Mouse (Mus musculus) liver, embryonic 12.5 days (tissue): ENCODE measurements around the gene Gm12248. TPM values are rescaled to one million over a fixed set of nuclear protein-coding genes. Genes with fewer than 3 reads are reported as not detected.

Experiments used
- ATAC-seq: fragments of 200-750 bp; cut with Nextera tagmentation; 2 replicates; pipeline ENCODE4 v1.8.0; 2017; ENCODE audit warnings: moderate number of reproducible peaks, mild to moderate bottlenecking, moderate library complexity
- H3K27ac ChIP-seq: fragments of 300-500 bp; sonication (generic); 2 replicates; pipeline ENCODE4 v1.5.1; 2016; ENCODE audit warnings: mild to moderate bottlenecking
- H3K27me3 ChIP-seq: fragments of 300-500 bp; sonication (generic); replicated peaks from 2 replicates; pipeline ENCODE4 v1.6.1; 2016; ENCODE audit warnings: mild to moderate bottlenecking, moderate library complexity
- H3K36me3 ChIP-seq: fragments of 300-500 bp; sonication (generic); 2 replicates; pipeline ENCODE4 v1.6.1; 2016; ENCODE audit warnings: mild to moderate bottlenecking, moderate library complexity
- H3K4me1 ChIP-seq: fragments of 300-500 bp; sonication (generic); 2 replicates; pipeline ENCODE4 v1.6.1; 2016
- H3K4me2 ChIP-seq: fragments of 300-500 bp; sonication (generic); 2 replicates; pipeline ENCODE4 v1.6.1; 2016; ENCODE audit warnings: mild to moderate bottlenecking, moderate library complexity
- H3K4me3 ChIP-seq: fragments of 300-500 bp; sonication (generic); 2 replicates; pipeline ENCODE4 v1.5.1; 2016; ENCODE audit warnings: mild to moderate bottlenecking, moderate library complexity
- H3K9ac ChIP-seq: fragments of 300-500 bp; sonication (generic); 2 replicates; pipeline ENCODE4 v1.6.1; 2016; ENCODE audit warnings: mild to moderate bottlenecking, moderate library complexity
- H3K9me3 ChIP-seq: fragments of 300-500 bp; sonication (generic); replicated peaks from 2 replicates; pipeline ENCODE4 v1.6.1; 2016; ENCODE audit warnings: mild to moderate bottlenecking, moderate library complexity
- WGBS: fragments of 180-500 bp; shearing (Covaris S2); methylation state at CpG from one replicate; pipeline ENCODE4 v1.1.7; 2016; ENCODE audit not compliant: insufficient replicate concordance; 5-methylcytosine and 5-hydroxymethylcytosine counted together
- polyA plus RNA-seq: library from polyadenylated mRNA; unstranded; fragments of >200 nt; fragmentation: Nextera tagmentation; extraction: Ambion mirVana; gene quantifications from 2 replicates; pipeline ENCODE4 v1.2.1, GENCODE M21; 2016

Gene Gm12248
- polyA plus RNA-seq = not detected in 2 replicates

- H3K9ac ChIP-seq = peak within 1 kb of the TSS; percentile 10
- H3K27ac ChIP-seq = no peak within 1 kb of the TSS
These were observed at the start of gene Gm12248 for GRCm38 (mm10) chr11:58093021-58093528. TSS of gene Gm12248 (minus strand) at chr11:58093134.

GRCm38 (mm10) chr11:58139466-58139865 lies 46.5 kb upstream of the Gm12248 start:
- peaks cover 97% of the 10 kb centered on the region for H3K36me3 ChIP-seq
- no peaks in the 10 kb centered on the region for H3K4me1 ChIP-seq
- H3K9ac ChIP-seq = no peak overlapping the region
- no peaks in the 10 kb centered on the region for H3K27me3 ChIP-seq
- ATAC-seq = no peak
- H3K9me3 ChIP-seq = no peaks in the 10 kb centered on the region
- H3K4me3 ChIP-seq = no peak overlapping the region
- H3K4me2 ChIP-seq = no peak overlapping the region
- no peak overlapping the region for H3K27ac ChIP-seq
- whole genome bisulfite sequencing = 85% methylated on average over 3 of the region's 3 CpGs

More at GRCm38 (mm10) chr11:58093021-58093528, at the start of gene Gm12248:
- peak; percentile 36 for ATAC-seq
- Histone ChIP-seq H3K9me3 (no peaks in the 10 kb centered on the region), H3K27me3 (peaks cover 41% of the 10 kb centered on the region), H3K36me3 (no peaks in the 10 kb centered on the region), H3K4me3 (peak within 1 kb of the TSS; percentile 18; the same call in 1 of the 2 replicates), H3K4me1 (peaks cover 22% of the 10 kb centered on the region), H3K4me2 (peak within 1 kb of the TSS; percentile 53)
- WGBS = 18% methylated on average over 12 of the region's 12 CpGs

GRCm38 (mm10) chr11:58138821-58139220 lies 45.9 kb upstream of the Gm12248 start:
- H3K27me3 ChIP-seq = no peaks in the 10 kb centered on the region
- no peak overlapping the region for H3K4me3 ChIP-seq
- H3K9me3 ChIP-seq = no peaks in the 10 kb centered on the region
- WGBS = 72% methylated on average over 11 of the region's 11 CpGs
- no peaks in the 10 kb centered on the region for H3K4me1 ChIP-seq
- no peak for ATAC-seq
- H3K9ac ChIP-seq = no peak overlapping the region
- H3K36me3 ChIP-seq = peaks cover 97% of the 10 kb centered on the region
- no peak overlapping the region for H3K27ac ChIP-seq
- H3K4me2 ChIP-seq = no peak overlapping the region

GRCm38 (mm10) chr11:58136677-58137076 lies 43.7 kb upstream of the Gm12248 start:
- 80% methylated on average over 6 of the region's 6 CpGs for WGBS
- no peak overlapping the region for H3K4me2 ChIP-seq
- H3K9me3 ChIP-seq = no peaks in the 10 kb centered on the region
- peaks cover 99% of the 10 kb centered on the region for H3K36me3 ChIP-seq
- H3K4me3 ChIP-seq = no peak overlapping the region
- no peak overlapping the region for H3K9ac ChIP-seq
- no peaks in the 10 kb centered on the region for H3K27me3 ChIP-seq
- H3K4me1 ChIP-seq = no peaks in the 10 kb centered on the region
- ATAC-seq = no peak
- no peak overlapping the region for H3K27ac ChIP-seq

- ATAC-seq = no peak
- Histone ChIP-seq H3K9ac (no peak overlapping the region), H3K9me3 (no peaks in the 10 kb centered on the region), H3K4me2 (no peak overlapping the region), H3K27me3 (no peaks in the 10 kb centered on the region), H3K36me3 (peaks cover 99% of the 10 kb centered on the region), H3K4me1 (no peaks in the 10 kb centered on the region), H3K4me3 (no peak overlapping the region), H3K27ac (no peak overlapping the region)
These were observed 42.4 kb upstream of the Gm12248 start for GRCm38 (mm10) chr11:58135296-58135695.

GRCm38 (mm10) chr11:58134869-58135268 lies 41.9 kb upstream of the Gm12248 start:
- Histone ChIP-seq H3K27me3 (no peaks in the 10 kb centered on the region), H3K36me3 (peaks cover 99% of the 10 kb centered on the region), H3K27ac (no peak overlapping the region), H3K4me2 (no peak overlapping the region), H3K9ac (no peak overlapping the region), H3K9me3 (no peaks in the 10 kb centered on the region), H3K4me1 (no peaks in the 10 kb centered on the region), H3K4me3 (no peak overlapping the region)
- ATAC-seq = no peak

GRCm38 (mm10) chr11:58132026-58132425 lies 39.1 kb upstream of the Gm12248 start:
- ATAC-seq = no peak
- H3K4me2 ChIP-seq = no peak overlapping the region
- no peaks in the 10 kb centered on the region for H3K27me3 ChIP-seq
- H3K36me3 ChIP-seq = peaks cover 99% of the 10 kb centered on the region
- H3K9me3 ChIP-seq = no peaks in the 10 kb centered on the region
- H3K27ac ChIP-seq = no peak overlapping the region
- 86% methylated on average over 3 of the region's 3 CpGs for WGBS
- H3K4me3 ChIP-seq = no peak overlapping the region
- peaks cover 20% of the 10 kb centered on the region for H3K4me1 ChIP-seq
- no peak overlapping the region for H3K9ac ChIP-seq

- Histone ChIP-seq H3K9me3 (no peaks in the 10 kb centered on the region), H3K4me2 (no peak overlapping the region), H3K9ac (no peak overlapping the region), H3K4me3 (no peak overlapping the region), H3K4me1 (peaks cover 25% of the 10 kb centered on the region), H3K27ac (no peak overlapping the region), H3K27me3 (no peaks in the 10 kb centered on the region), H3K36me3 (peaks cover 99% of the 10 kb centered on the region)
- 85% methylated on average over 6 of the region's 6 CpGs for WGBS
- no peak for ATAC-seq
These were observed 36.4 kb upstream of the Gm12248 start for GRCm38 (mm10) chr11:58129302-58129843.

- H3K27ac ChIP-seq = peak overlapping the region; percentile 77
- peak; percentile 91 for ATAC-seq
- H3K27me3 ChIP-seq = no peaks in the 10 kb centered on the region
- peaks cover 100% of the 10 kb centered on the region for H3K36me3 ChIP-seq
- peaks cover 25% of the 10 kb centered on the region for H3K4me1 ChIP-seq
- H3K9ac ChIP-seq = peak overlapping the region; percentile 42; the same call in 1 of the 2 replicates
- peak overlapping the region; percentile 28 for H3K4me2 ChIP-seq
- WGBS = 20% methylated on average over 2 of the region's 2 CpGs
- no peak overlapping the region for H3K4me3 ChIP-seq
- no peaks in the 10 kb centered on the region for H3K9me3 ChIP-seq
These were observed 34.6 kb upstream of the Gm12248 start for GRCm38 (mm10) chr11:58127544-58127943.

- ATAC-seq = no peak
- peak overlapping the region; percentile 77; the same call in 1 of the 2 replicates for H3K27ac ChIP-seq
- peaks cover 25% of the 10 kb centered on the region for H3K4me1 ChIP-seq
- H3K9me3 ChIP-seq = no peaks in the 10 kb centered on the region
- H3K27me3 ChIP-seq = no peaks in the 10 kb centered on the region
- H3K36me3 ChIP-seq = peaks cover 98% of the 10 kb centered on the region
- 82% methylated on average over 7 of the region's 7 CpGs for WGBS
- H3K9ac ChIP-seq = no peak overlapping the region
- no peak overlapping the region for H3K4me2 ChIP-seq
- no peak overlapping the region for H3K4me3 ChIP-seq
These were observed 33.6 kb upstream of the Gm12248 start for GRCm38 (mm10) chr11:58126397-58127160.

- Histone ChIP-seq H3K4me3 (no peak overlapping the region), H3K27me3 (no peaks in the 10 kb centered on the region), H3K36me3 (peaks cover 98% of the 10 kb centered on the region), H3K4me2 (no peak overlapping the region), H3K27ac (no peak overlapping the region), H3K4me1 (peaks cover 25% of the 10 kb centered on the region), H3K9ac (no peak overlapping the region), H3K9me3 (no peaks in the 10 kb centered on the region)
- no peak for ATAC-seq
- 80% methylated on average over 11 of the region's 11 CpGs for WGBS
These were observed 32.1 kb upstream of the Gm12248 start for GRCm38 (mm10) chr11:58125021-58125420.

- 0 out of 2 replicates have a peak overlapping the region, but pooled peaks have one; percentile 23 for H3K27ac ChIP-seq
- peaks cover 22% of the 10 kb centered on the region for H3K4me1 ChIP-seq
- WGBS = 76% methylated on average over 2 of the region's 2 CpGs
- H3K9ac ChIP-seq = no peak overlapping the region
- no peak for ATAC-seq
- no peaks in the 10 kb centered on the region for H3K9me3 ChIP-seq
- H3K4me2 ChIP-seq = no peak overlapping the region
- H3K4me3 ChIP-seq = no peak overlapping the region
- no peaks in the 10 kb centered on the region for H3K27me3 ChIP-seq
- H3K36me3 ChIP-seq = peaks cover 98% of the 10 kb centered on the region
These were observed 30.8 kb upstream of the Gm12248 start for GRCm38 (mm10) chr11:58123711-58124110.
